Mouse (Mus musculus) liver, adult (tissue): ENCODE measurements around the gene Gm11096.

Experiments
- GATA4 ChIP-seq: IDR thresholded peaks from 2 replicates; pipeline ENCODE4 v1.6.1; 2014; ENCODE audit warnings: mild to moderate bottlenecking, low read length; ENCODE audit not compliant: insufficient replicate concordance

The Gm11096 gene

DNA sequence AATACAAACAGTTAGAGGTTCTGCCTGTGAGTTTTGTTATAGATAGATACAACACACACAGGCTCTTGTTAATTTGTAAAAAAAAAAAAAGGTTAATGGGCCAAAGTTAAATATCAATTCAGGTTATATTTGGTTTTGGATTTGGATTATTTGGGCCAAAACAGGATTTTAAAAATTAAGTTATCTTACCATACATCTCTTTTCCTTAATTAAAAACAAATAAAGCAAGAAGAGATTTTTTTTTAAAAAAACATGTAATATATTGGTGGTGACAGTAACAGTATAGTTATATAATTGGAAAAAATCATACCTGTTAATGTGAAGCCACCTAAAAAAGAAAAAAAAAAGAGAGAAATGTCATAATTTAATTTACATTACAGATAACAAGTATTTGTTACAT lies at the start of gene Gm11096:
TSS of gene Gm11096 (plus strand) at position 301 of the 400 bp plus-strand sequence.
- TF ChIP-seq GATA4, result no peak

DNA sequence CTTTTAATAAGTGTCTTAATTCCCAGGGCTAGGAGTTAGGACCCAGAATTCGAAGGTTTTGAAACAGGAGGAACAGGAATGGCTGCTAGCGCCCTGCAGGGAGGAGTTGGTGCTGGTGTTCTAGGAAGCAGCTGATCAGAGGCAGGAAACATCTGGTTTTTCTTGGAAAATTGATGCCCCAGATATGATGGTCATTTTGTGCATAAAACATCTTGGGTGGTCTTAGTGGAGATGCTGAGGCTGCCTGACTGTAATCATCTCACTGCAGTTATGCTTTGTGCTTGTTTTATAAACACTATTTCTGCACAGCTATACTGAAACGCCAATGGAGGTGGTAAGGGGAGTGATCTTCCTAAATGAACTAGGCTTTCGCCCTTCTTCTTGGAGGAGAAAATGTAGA lies 48.5 kb upstream of the Gm11096 start:
- TF ChIP-seq GATA4, result no peak

- TF ChIP-seq GATA4, result no peak
These were observed 47.4 kb upstream of the Gm11096 start for GRCm38 (mm10) chr17:81394124-81394523.

GRCm38 (mm10) chr17:81397434-81397833 lies 44.1 kb upstream of the Gm11096 start:
- no peak for TF ChIP-seq GATA4

DNA sequence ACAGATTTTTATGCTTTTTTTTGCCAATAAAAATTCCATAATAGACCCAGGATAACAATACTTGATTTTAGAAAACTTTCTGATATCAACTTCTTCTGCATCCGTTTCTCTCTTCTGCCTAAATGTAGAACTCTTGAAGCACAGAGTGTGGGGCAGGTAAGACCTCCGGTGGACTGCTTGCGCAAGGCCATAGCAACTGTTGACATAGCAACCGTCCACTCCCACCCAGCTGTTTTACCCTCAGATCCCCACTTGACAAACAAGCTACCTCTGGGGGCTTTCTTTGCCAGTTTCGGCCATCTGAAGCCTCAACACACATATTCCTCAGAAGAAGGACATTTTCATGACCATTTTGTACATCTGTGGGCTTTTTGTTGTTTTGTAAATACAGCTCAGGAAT lies 41.2 kb upstream of the Gm11096 start:
- TF ChIP-seq GATA4, result no peak

GRCm38 (mm10) chr17:81402636-81403035 lies 38.9 kb upstream of the Gm11096 start:
- no peak for TF ChIP-seq GATA4

DNA sequence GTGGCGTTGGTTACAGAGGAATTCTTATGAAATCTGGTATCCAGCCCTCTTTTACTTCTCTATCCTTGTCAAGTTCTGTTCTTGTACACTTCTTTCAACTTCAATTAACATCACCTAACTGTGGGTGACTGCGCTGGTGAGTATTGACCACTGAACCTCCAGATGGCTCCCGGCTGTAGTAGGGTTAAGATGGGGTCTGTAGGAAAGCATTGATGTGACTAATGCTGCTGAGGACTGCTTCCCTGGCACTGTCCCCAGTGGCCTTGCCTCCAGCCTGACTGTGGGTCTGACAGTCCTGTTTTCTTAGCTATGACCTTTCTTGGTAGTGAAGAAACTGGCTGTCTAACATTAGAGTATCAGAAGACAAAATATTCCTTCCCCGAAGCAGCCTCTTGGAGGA lies 38.4 kb upstream of the Gm11096 start:
- TF ChIP-seq GATA4, result no peak

DNA sequence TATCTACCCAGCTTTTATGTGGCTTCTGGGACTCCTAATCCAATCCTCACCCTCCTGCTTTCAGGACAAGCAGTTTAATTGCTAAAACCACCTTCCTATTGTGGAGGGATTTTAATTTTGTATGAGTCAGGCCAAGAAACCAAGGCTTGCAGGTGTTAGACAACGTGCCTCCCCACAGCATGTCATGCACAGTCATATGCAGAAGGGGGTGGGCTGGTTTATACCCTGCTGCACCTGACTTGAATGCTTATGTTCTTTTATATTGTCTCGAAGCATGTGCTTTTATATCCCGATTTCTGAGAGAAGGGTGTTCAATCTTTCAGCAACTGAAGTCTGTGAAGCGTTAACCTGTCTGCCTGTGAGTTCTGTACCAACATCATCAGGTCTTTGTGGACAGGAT lies 37.3 kb upstream of the Gm11096 start:
- TF ChIP-seq GATA4, result no peak

DNA sequence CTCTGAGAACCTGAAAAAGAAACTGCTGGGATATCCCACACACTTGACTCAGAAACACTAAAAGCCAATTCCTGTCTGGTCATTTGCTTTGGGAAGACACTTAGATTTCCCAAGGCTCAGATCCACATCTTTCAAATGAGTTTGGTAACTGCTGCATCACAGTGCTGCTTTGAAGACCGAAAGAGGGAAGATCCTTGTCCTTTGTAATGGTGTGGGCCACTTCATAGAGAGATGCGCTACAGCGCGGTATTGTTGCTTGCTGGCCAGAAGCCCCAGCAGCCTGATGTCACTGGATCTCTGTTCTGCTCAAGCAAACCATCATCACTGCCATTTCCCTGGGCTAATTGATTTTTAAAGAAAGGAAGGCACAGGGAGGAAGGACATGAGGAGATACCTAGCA lies 28.8 kb upstream of the Gm11096 start:
- TF ChIP-seq GATA4, result no peak

- TF ChIP-seq GATA4, result no peak
These were observed 25.0 kb upstream of the Gm11096 start for GRCm38 (mm10) chr17:81416361-81417114.

- TF ChIP-seq GATA4, result no peak
These were observed 21.6 kb upstream of the Gm11096 start for GRCm38 (mm10) chr17:81419802-81420459.

DNA sequence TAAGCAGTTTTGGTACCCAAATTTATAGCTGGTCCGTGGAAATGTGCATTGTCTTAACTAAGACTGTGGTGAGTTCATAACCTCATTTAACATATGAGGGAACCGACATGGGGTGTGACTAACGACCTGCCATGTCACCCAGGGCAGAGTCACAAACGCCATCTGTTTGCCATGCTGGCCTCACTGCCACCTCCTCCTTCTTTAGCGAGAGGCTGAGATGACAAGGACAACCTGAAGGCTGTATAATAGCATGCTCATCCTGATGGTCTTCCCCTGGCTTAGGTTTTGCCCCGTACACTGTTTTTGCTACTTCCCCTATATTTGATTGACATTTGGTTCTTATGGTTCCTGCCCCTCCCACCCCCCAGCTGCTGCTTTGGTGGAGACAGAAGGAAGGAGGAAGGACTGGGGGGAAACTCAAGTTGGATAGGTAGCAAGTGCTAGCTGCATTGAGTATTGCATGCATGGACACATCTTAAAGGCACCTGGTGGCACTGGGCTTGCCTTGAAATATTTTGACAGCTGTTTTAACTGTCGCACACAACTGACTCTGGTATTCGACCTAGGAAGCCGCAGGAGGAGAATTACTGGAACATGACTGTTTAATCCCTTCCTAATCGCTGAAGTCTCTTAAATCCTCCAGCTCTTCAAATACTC lies 17.2 kb upstream of the Gm11096 start:
- no peak for TF ChIP-seq GATA4

DNA sequence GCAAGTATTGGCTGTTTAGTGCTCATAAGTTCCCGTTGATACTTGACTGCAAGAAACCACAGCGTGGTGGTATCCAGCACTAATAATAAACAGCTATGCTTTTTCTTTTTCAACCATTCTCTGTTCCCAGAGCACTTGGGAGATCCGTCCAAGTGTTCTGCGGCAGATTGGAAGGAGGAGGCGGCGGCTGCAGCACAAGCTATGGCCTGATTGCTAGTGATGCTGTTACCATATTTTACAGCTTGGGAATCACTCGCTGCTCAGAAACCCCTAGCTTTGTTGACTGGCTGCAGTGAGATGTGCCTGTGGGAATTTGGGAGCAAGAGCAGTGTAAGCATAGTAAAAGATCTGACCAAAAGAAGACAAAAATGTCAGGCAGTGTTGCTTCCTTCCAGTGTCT lies 14.3 kb upstream of the Gm11096 start:
- TF ChIP-seq GATA4, result no peak

DNA sequence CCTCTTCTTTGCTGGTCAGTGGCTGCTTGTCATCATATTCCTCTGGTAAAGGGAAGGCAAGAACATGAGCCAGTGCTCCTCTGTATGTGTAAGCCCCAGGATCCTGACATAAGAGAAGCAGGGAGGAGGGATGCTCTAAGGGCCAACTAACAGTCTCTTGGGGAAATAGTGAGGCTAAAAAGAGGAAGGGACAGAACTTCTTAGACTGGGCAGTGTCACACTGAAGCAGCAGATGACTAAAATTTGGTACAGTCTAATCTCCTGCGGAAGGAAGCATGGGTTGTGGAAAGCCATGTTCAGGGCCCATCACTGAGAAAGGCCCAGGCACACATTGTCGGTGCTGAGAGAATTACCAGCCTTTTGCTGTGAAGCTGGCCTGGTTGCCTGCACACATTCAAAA lies 8.8 kb upstream of the Gm11096 start:
- no peak for TF ChIP-seq GATA4

DNA sequence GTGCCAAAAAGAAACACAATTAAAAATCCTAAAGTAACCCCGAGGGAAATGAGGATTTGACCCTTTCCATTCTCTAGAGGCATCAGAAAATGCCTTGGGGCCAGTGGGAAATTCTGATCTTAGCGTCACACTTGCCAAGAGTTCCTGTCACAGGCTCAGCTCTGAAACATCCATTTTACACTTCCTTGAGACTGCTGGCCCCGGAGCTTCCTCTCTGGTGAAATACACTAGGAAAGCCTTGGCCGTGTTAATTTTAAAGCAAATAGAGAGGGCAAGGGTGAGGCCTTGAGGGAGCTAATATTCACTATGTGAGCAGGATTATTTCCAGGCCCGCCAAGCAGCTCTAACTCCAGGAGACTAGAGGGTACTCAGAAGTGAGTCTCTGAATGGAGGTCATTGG lies 8.4 kb upstream of the Gm11096 start:
- TF ChIP-seq GATA4, result no peak

DNA sequence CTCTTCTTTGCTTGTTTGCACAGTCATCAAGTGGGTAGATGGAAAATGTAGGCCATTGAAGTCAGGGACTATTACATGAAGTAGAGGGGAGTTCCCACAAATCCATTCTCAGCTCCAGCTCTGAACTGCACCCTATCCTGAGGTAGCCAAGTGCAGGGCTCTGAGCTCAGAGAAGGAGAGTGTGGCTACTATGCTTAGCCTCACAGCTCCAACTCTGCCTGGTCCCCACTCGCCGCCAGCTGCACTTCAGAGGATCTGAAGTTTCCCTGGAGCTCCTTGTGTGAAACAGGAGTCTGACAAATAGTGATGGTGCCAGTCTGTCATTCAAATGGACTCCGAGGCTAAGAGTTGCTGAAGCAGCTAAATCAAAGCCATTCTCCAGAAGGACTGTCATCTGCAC lies 13.7 kb downstream of the Gm11096 start:
- TF ChIP-seq GATA4, result no peak
